Comparison of ENCODE assay signal across 8 mouse cellular contexts in genomic region chr1:175491861-175492682, GRCm38 (mm10). TPM values are rescaled to one million over a fixed set of nuclear protein-coding genes. Genes with fewer than 3 reads are reported as not detected.
DNase-seq lines count a peak whose midpoint lies in the region; ATAC-seq lines count a peak whose summit lies in the region.

Rgs7 (minus strand) TSS chr1:175492500.

- H3K9me3 ChIP-seq in embryonic facial prominence, embryonic 13.5 days, result no peaks in the 10 kb centered on the region
- H3K9me3 ChIP-seq in heart, embryonic 11.5 days (replicated peaks; ENCODE audit: control insufficient read depth, low read length), result no peaks in the 10 kb centered on the region
- H3K9me3 ChIP-seq in kidney, embryonic 15.5 days (replicated peaks), result no peaks in the 10 kb centered on the region
- no peaks in the 10 kb centered on the region for H3K9me3 ChIP-seq in limb, embryonic 15.5 days
- H3K9me3 ChIP-seq in midbrain, embryonic 15.5 days, result no peaks in the 10 kb centered on the region
- no peaks in the 10 kb centered on the region for H3K9me3 ChIP-seq in stomach, embryonic 14.5 days (ENCODE audit: control insufficient read depth, low read depth, low read length)

- peaks cover 7% of the 10 kb centered on the region for H3K4me1 ChIP-seq in embryonic facial prominence, embryonic 13.5 days
- no peaks in the 10 kb centered on the region for H3K4me1 ChIP-seq in heart, embryonic 11.5 days (ENCODE audit: control insufficient read depth, insufficient read depth, low read length)
- peaks cover 12% of the 10 kb centered on the region for H3K4me1 ChIP-seq in kidney, embryonic 15.5 days
- peaks cover 12% of the 10 kb centered on the region for H3K4me1 ChIP-seq in limb, embryonic 15.5 days
- H3K4me1 ChIP-seq in midbrain, embryonic 15.5 days, result peaks cover 22% of the 10 kb centered on the region
- H3K4me1 ChIP-seq in stomach, embryonic 14.5 days (ENCODE audit: control insufficient read depth, insufficient read depth, low read length), result peaks cover 4% of the 10 kb centered on the region; the same call in 1 of the 2 replicates

- peak; percentile 83 for ATAC-seq in embryonic facial prominence, embryonic 13.5 days (ENCODE audit: insufficient number of reproducible peaks, insufficient read depth, low FRiP score, low TSS enrichment, low read depth)
- ATAC-seq in heart, embryonic 11.5 days (replicated peaks; ENCODE audit: insufficient number of reproducible peaks, low FRiP score, low TSS enrichment), result peak; percentile 79
- peak; percentile 95 for ATAC-seq in kidney, embryonic 15.5 days (replicated peaks; ENCODE audit: low FRiP score)
- peak; percentile 82; the same call in 1 of the 2 replicates for ATAC-seq in limb, embryonic 15.5 days (ENCODE audit: insufficient number of reproducible peaks, low FRiP score, low TSS enrichment, low read depth)
- peak; percentile 96 for ATAC-seq in midbrain, embryonic 15.5 days (replicated peaks)
- ATAC-seq in stomach, embryonic 14.5 days (ENCODE audit: insufficient number of reproducible peaks, insufficient read depth, low FRiP score, low read depth), result peak; percentile 90

- no peaks in the 10 kb centered on the region for H3K36me3 ChIP-seq in embryonic facial prominence, embryonic 13.5 days
- no peaks in the 10 kb centered on the region for H3K36me3 ChIP-seq in heart, embryonic 11.5 days (ENCODE audit: control insufficient read depth, insufficient read depth, low read length)
- H3K36me3 ChIP-seq in kidney, embryonic 15.5 days, result no peaks in the 10 kb centered on the region
- H3K36me3 ChIP-seq in limb, embryonic 15.5 days, result no peaks in the 10 kb centered on the region
- H3K36me3 ChIP-seq in midbrain, embryonic 15.5 days (replicated peaks), result no peaks in the 10 kb centered on the region
- H3K36me3 ChIP-seq in stomach, embryonic 14.5 days (ENCODE audit: control insufficient read depth, insufficient read depth, low read length), result no peaks in the 10 kb centered on the region

- H3K27ac ChIP-seq in embryonic facial prominence, embryonic 13.5 days, result no peak within 1 kb of the TSS
- H3K27ac ChIP-seq in heart, embryonic 11.5 days (ENCODE audit: low read depth, low read length), result no peak within 1 kb of the TSS
- H3K27ac ChIP-seq in kidney, embryonic 15.5 days, result no peak within 1 kb of the TSS
- no peak within 1 kb of the TSS for H3K27ac ChIP-seq in limb, embryonic 15.5 days
- peak within 1 kb of the TSS; percentile 94 for H3K27ac ChIP-seq in midbrain, embryonic 15.5 days
- no peak within 1 kb of the TSS for H3K27ac ChIP-seq in stomach, embryonic 14.5 days (ENCODE audit: low read length)

- H3K9ac ChIP-seq in embryonic facial prominence, embryonic 13.5 days, result peak within 1 kb of the TSS; percentile 70
- peak within 1 kb of the TSS; percentile 60; the same call in 1 of the 2 replicates for H3K9ac ChIP-seq in heart, embryonic 11.5 days (ENCODE audit: low read depth, low read length)
- peak within 1 kb of the TSS; percentile 41; the same call in 1 of the 2 replicates for H3K9ac ChIP-seq in kidney, embryonic 15.5 days
- H3K9ac ChIP-seq in limb, embryonic 15.5 days, result peak within 1 kb of the TSS; percentile 26; the same call in 1 of the 2 replicates
- H3K9ac ChIP-seq in midbrain, embryonic 15.5 days, result peak within 1 kb of the TSS; percentile 82
- H3K9ac ChIP-seq in stomach, embryonic 14.5 days (replicated peaks; ENCODE audit: low read depth, low read length), result peak within 1 kb of the TSS; percentile 28; the same call in 1 of the 2 replicates

- peak; percentile 89 for DNase-seq in brain, adult 2 months (ENCODE audit: low read depth, low spot score)
- DNase-seq in adipocyte (ENCODE audit: low spot score), result no peak

- peak within 1 kb of the TSS; percentile 100 for H3K4me2 ChIP-seq in embryonic facial prominence, embryonic 13.5 days
- peak within 1 kb of the TSS; percentile 99 for H3K4me2 ChIP-seq in heart, embryonic 11.5 days
- peak within 1 kb of the TSS; percentile 100 for H3K4me2 ChIP-seq in kidney, embryonic 15.5 days
- peak within 1 kb of the TSS; percentile 99 for H3K4me2 ChIP-seq in limb, embryonic 15.5 days
- peak within 1 kb of the TSS; percentile 81 for H3K4me2 ChIP-seq in midbrain, embryonic 15.5 days
- H3K4me2 ChIP-seq in stomach, embryonic 14.5 days (replicated peaks; ENCODE audit: low read depth, low read length), result peak within 1 kb of the TSS; percentile 96

- peaks cover 38% of the 10 kb centered on the region for H3K27me3 ChIP-seq in embryonic facial prominence, embryonic 13.5 days
- H3K27me3 ChIP-seq in heart, embryonic 11.5 days (ENCODE audit: control insufficient read depth, insufficient read depth, low read length), result peaks cover 24% of the 10 kb centered on the region
- peaks cover 39% of the 10 kb centered on the region for H3K27me3 ChIP-seq in kidney, embryonic 15.5 days
- peaks cover 33% of the 10 kb centered on the region for H3K27me3 ChIP-seq in limb, embryonic 15.5 days
- no peaks in the 10 kb centered on the region for H3K27me3 ChIP-seq in midbrain, embryonic 15.5 days (replicated peaks)
- H3K27me3 ChIP-seq in stomach, embryonic 14.5 days (ENCODE audit: control insufficient read depth, insufficient read depth, low read length), result no peaks in the 10 kb centered on the region

- H3K4me3 ChIP-seq in embryonic facial prominence, embryonic 13.5 days, result peak within 1 kb of the TSS; percentile 70
- peak within 1 kb of the TSS; percentile 50 for H3K4me3 ChIP-seq in heart, embryonic 11.5 days (ENCODE audit: low read depth, low read length)
- peak within 1 kb of the TSS; percentile 62 for H3K4me3 ChIP-seq in kidney, embryonic 15.5 days (replicated peaks)
- H3K4me3 ChIP-seq in limb, embryonic 15.5 days, result peak within 1 kb of the TSS; percentile 58
- H3K4me3 ChIP-seq in midbrain, embryonic 15.5 days, result peak within 1 kb of the TSS; percentile 78
- H3K4me3 ChIP-seq in stomach, embryonic 14.5 days (ENCODE audit: low read depth, low read length), result peak within 1 kb of the TSS; percentile 60

- WGBS in embryonic facial prominence, embryonic 13.5 days, result under 1% methylated on average over 62 of the region's 82 CpGs
- under 1% methylated on average over 74 of the region's 82 CpGs for WGBS in heart, embryonic 11.5 days (ENCODE audit: insufficient replicate concordance)
- under 1% methylated on average over 73 of the region's 82 CpGs for WGBS in kidney, embryonic 15.5 days
- under 1% methylated on average over 73 of the region's 82 CpGs for WGBS in limb, embryonic 15.5 days
- under 1% methylated on average over 80 of the region's 82 CpGs for WGBS in midbrain, embryonic 15.5 days
- under 1% methylated on average over 76 of the region's 82 CpGs for WGBS in stomach, embryonic 14.5 days

RNA-seq across cellular contexts. Expression of gene Rgs7, which starts in this region (rescaled TPM):
- 2.4 and 3.2 TPM in 2 replicates for polyA plus RNA-seq in embryonic facial prominence, embryonic 13.5 days (2015; fragmentation: Nextera tagmentation; extraction: Ambion mirVana)
- polyA plus RNA-seq in heart, embryonic 11.5 days (2014; fragmentation: Nextera tagmentation; extraction: Ambion mirVana), result 0.57 and 0.65 TPM in 2 replicates
- 0.53 and 1.5 TPM in 2 replicates for polyA plus RNA-seq in kidney, embryonic 15.5 days (2015; fragmentation: Nextera tagmentation; extraction: Ambion mirVana)
- 0.63 and 0.65 TPM in 2 replicates for polyA plus RNA-seq in limb, embryonic 15.5 days (2015; fragmentation: Nextera tagmentation; extraction: Ambion mirVana)
- polyA plus RNA-seq in midbrain, embryonic 15.5 days (2015; fragmentation: Nextera tagmentation; extraction: Ambion mirVana), result 35.2 and 39.1 TPM in 2 replicates
- 2.1 and 3.5 TPM in 2 replicates for polyA plus RNA-seq in stomach, embryonic 14.5 days (2014; fragmentation: Nextera tagmentation; extraction: Ambion mirVana)

Comparison
In these comparisons a context has a peak if more than half of its experiments do, and no peak if none do; other contexts are left out.
1. Peak in ATAC-seq, H3K4me3 ChIP-seq, H3K9ac ChIP-seq and H3K4me2 ChIP-seq in heart, embryonic 11.5 days; RNA of the gene not detected or under 1 TPM.
2. Peak in ATAC-seq, H3K4me3 ChIP-seq, H3K9ac ChIP-seq and H3K4me2 ChIP-seq in limb, embryonic 15.5 days; RNA of the gene not detected or under 1 TPM.
3. H3K9ac ChIP-seq: peak in every context shown above with its lines; median percentile 82 in midbrain, embryonic 15.5 days; 70 in embryonic facial prominence, embryonic 13.5 days; 60 in heart, embryonic 11.5 days; 41 in kidney, embryonic 15.5 days; 28 in stomach, embryonic 14.5 days; 26 in limb, embryonic 15.5 days.